Mouse (Mus musculus) E14TG2a.4 (cell line): ENCODE results near the gene Psme3.

Source experiments
- H3K27me3 ChIP-seq: 2 replicates; pipeline ENCODE4 v1.6.1; 2014; ENCODE audit warnings: low read length, control low read depth; ENCODE audit not compliant: insufficient read depth
- H3K36me3 ChIP-seq: 2 replicates; pipeline ENCODE4 v1.6.1; 2014; ENCODE audit warnings: low read length, control low read depth; ENCODE audit not compliant: insufficient read depth
- H3K4me1 ChIP-seq: replicated peaks from 2 replicates; pipeline ENCODE4 v1.6.1; 2014; ENCODE audit warnings: low read depth, low read length, control low read depth
- H3K4me3 ChIP-seq: replicated peaks from 2 replicates; pipeline ENCODE4 v1.5.1; 2014; ENCODE audit warnings: mild to moderate bottlenecking, low read length
- H3K9me3 ChIP-seq: 2 replicates; pipeline ENCODE4 v1.6.1; 2014; ENCODE audit warnings: low read length, control low read depth
- CTCF ChIP-seq: conservative IDR thresholded peaks from 2 replicates; pipeline ENCODE4 v1.5.1; 2014; ENCODE audit warnings: low read length
- NANOG ChIP-seq: IDR thresholded peaks from 2 replicates; pipeline ENCODE4 v1.6.1; 2014; ENCODE audit warnings: borderline replicate concordance, low read length, mixed read lengths
- POU5F1 ChIP-seq: IDR thresholded peaks from 2 replicates; pipeline ENCODE4 v1.6.1; 2014; ENCODE audit warnings: low read length, borderline replicate concordance

Psme3 gene

GRCm38 (mm10) chr11:101301299-101302003 lies 14.6 kb upstream of the Psme3 start:
- no peaks in the 10 kb centered on the region for H3K27me3 ChIP-seq
- TF ChIP-seq CTCF (no peak), NANOG (no peak), POU5F1 (no peak)

GRCm38 (mm10) chr11:101302004-101302798 lies 13.8 kb upstream of the Psme3 start, which contains the start of gene Becn1:
Gene Becn1, minus strand, starts transcription at chr11:101302286.
- TF ChIP-seq NANOG (no peak), POU5F1 (no peak), CTCF (peak; percentile 98)
- Histone ChIP-seq H3K9me3 (no peaks in the 10 kb centered on the region), H3K4me1 (peaks cover 26% of the 10 kb centered on the region), H3K4me3 (peak within 1 kb of the TSS; percentile 98), H3K27me3 (no peaks in the 10 kb centered on the region), H3K36me3 (peaks cover 31% of the 10 kb centered on the region)

More at GRCm38 (mm10) chr11:101301299-101302003, 14.6 kb upstream of the Psme3 start:
- Histone ChIP-seq H3K36me3 (peaks cover 38% of the 10 kb centered on the region), H3K4me3 (peak overlapping the region; percentile 98), H3K4me1 (peaks cover 18% of the 10 kb centered on the region), H3K9me3 (no peaks in the 10 kb centered on the region)

DNA sequence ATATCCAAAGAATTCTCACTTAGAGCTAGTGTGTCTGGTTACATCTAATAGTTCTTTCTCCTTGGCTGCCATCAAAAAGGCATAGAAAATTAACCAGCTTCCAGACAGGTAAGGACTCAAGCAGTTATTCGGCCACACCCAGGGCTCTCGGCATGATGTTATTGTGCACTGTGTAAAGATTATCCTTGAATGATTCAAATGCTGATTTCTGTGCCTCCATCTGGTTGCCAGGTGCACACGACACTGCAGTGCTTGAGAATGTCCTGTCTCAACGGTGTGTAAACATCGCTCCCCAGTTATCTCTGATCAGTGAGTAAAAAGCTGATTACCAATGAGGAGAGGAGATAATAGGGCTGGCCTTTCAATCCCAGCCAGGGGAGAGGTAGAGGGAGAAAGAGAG lies 8.3 kb upstream of the Psme3 start:
- H3K4me1 ChIP-seq = peaks cover 24% of the 10 kb centered on the region
- no peak overlapping the region for H3K4me3 ChIP-seq
- no peaks in the 10 kb centered on the region for H3K36me3 ChIP-seq
- TF ChIP-seq NANOG (peak; percentile 57; the same call in 1 of the 2 replicates), POU5F1 (no peak; the same call in 1 of the 2 replicates)
- H3K27me3 ChIP-seq = 0 out of 2 replicates have a peak, but pooled peaks cover 2% of the 10 kb centered on the region
- no peaks in the 10 kb centered on the region for H3K9me3 ChIP-seq

DNA sequence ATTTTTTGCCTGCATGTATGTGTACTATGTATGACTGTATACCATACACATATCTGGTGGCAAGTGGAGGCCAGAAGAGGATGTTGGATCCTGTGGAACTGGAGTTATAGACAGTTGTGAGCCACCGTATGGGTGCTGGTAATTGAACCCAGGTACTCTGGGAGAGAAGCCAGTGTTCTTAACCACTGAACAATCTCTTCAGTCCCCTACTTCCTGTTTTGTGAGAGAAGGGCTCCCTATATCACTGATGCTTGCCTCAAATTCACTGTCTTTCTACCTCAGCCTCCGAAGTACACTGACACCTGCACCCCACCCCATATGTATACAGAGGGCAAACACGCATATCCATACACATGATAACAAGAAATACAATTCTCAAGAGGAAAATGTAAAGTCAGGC lies 4.9 kb upstream of the Psme3 start:
- Histone ChIP-seq H3K36me3 (no peaks in the 10 kb centered on the region), H3K4me1 (peaks cover 34% of the 10 kb centered on the region), H3K9me3 (no peaks in the 10 kb centered on the region), H3K27me3 (0 out of 2 replicates have a peak, but pooled peaks cover 2% of the 10 kb centered on the region), H3K4me3 (no peak overlapping the region)
- TF ChIP-seq CTCF (no peak), POU5F1 (no peak), NANOG (no peak)

- H3K9me3 ChIP-seq = no peaks in the 10 kb centered on the region
- 0 out of 2 replicates have a peak, but pooled peaks cover 2% of the 10 kb centered on the region for H3K27me3 ChIP-seq
- H3K4me3 ChIP-seq = no peak overlapping the region
- TF ChIP-seq NANOG (no peak), CTCF (no peak), POU5F1 (no peak)
- no peaks in the 10 kb centered on the region for H3K36me3 ChIP-seq
- peaks cover 31% of the 10 kb centered on the region for H3K4me1 ChIP-seq
Measured at GRCm38 (mm10) chr11:101312150-101312549, 3.9 kb upstream of the Psme3 start.

DNA sequence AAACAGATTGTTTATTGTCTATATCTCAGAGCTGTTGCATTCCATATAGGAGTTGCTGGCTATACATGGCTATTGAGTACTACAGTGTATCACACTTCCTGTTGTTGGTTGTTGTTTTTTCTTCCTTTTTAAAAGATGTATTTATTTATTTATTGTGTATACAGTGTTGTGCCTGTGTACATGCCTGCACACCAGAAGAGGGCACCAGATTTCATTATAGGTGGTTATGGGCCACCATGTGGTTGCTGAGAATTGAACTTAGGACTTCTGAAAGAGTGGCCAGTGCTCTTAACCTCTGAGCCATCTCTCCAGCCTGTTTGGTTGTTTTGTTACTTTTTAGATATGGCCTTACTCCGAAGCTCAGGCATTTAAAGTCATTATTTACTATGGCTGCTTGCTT lies 1.4 kb upstream of the Psme3 start:
- no peaks in the 10 kb centered on the region for H3K9me3 ChIP-seq
- H3K4me3 ChIP-seq = no peak overlapping the region
- peaks cover 22% of the 10 kb centered on the region for H3K36me3 ChIP-seq
- H3K4me1 ChIP-seq = peaks cover 37% of the 10 kb centered on the region
- peak; percentile 13; the same call in 1 of the 2 replicates for TF ChIP-seq CTCF
- no peak for TF ChIP-seq NANOG
- 0 out of 2 replicates have a peak, but pooled peaks cover under 1% of the 10 kb centered on the region for H3K27me3 ChIP-seq

- H3K9me3 ChIP-seq = no peaks in the 10 kb centered on the region
- peaks cover 41% of the 10 kb centered on the region for H3K4me1 ChIP-seq
- no peaks in the 10 kb centered on the region for H3K27me3 ChIP-seq
- H3K4me3 ChIP-seq = peak overlapping the region; percentile 98
- no peak for TF ChIP-seq NANOG
- no peak for TF ChIP-seq CTCF
- no peak for TF ChIP-seq POU5F1
- peaks cover 28% of the 10 kb centered on the region for H3K36me3 ChIP-seq
Measured at GRCm38 (mm10) chr11:101315082-101315650, 847 bp upstream of the Psme3 start.

- Histone ChIP-seq H3K4me3 (peak overlapping the region; percentile 98), H3K27me3 (no peaks in the 10 kb centered on the region), H3K36me3 (peaks cover 41% of the 10 kb centered on the region), H3K9me3 (no peaks in the 10 kb centered on the region), H3K4me1 (peaks cover 46% of the 10 kb centered on the region)
- TF ChIP-seq CTCF = no peak
- TF ChIP-seq POU5F1 = no peak
- no peak for TF ChIP-seq NANOG
Measured at GRCm38 (mm10) chr11:101316501-101316917, 496 bp downstream of the Psme3 start.
